Mouse (Mus musculus): ENCODE results near the gene Cenpo.

The Cenpo gene

GRCm38 (mm10) chr12:4150936-4151335 lies 83.2 kb downstream of the Cenpo start:
- no peak for DNase-seq (ENCODE audit: extremely low spot score, low read depth, low spot score)
